Mouse (Mus musculus): ENCODE data around the gene Sptbn4. TPM values are rescaled to one million over a fixed set of nuclear protein-coding genes. Genes with fewer than 3 reads are reported as not detected.
"Not testable (repeated sequence)": the region's sequence is repeated elsewhere in the genome, so short reads cannot be mapped to it uniquely, and the experiment has no call there.

Gene Sptbn4
- 0.64 and 1.00 TPM in 2 replicates for polyA plus RNA-seq (2014; fragmentation: Nextera tagmentation; extraction: Ambion mirVana)

GRCm38 (mm10) chr7:27447419-27448286 lies at the start of gene Sptbn4, which contains the start of gene Blvrb:
TSS of gene Sptbn4 (minus strand) at chr7:27447686.
TSS of gene Blvrb (plus strand) at chr7:27447978.
- ATAC-seq (ENCODE audit: insufficient number of reproducible peaks, insufficient read depth, low FRiP score, low read depth), result peak; percentile 92
- H3K9me3 ChIP-seq (ENCODE audit: control insufficient read depth, low read depth, low read length), result no peaks in the 10 kb centered on the region
- H3K27ac ChIP-seq (ENCODE audit: low read length), result peak within 1 kb of the TSS; percentile 49
- peak within 1 kb of the TSS; percentile 57 for H3K9ac ChIP-seq (replicated peaks; ENCODE audit: low read depth, low read length)
- H3K4me3 ChIP-seq (ENCODE audit: low read depth, low read length), result peak within 1 kb of the TSS; percentile 59
- 1% methylated on average over 54 of the region's 54 CpGs for WGBS
- H3K4me2 ChIP-seq (replicated peaks; ENCODE audit: low read depth, low read length), result peak within 1 kb of the TSS; percentile 99
- no peaks in the 10 kb centered on the region for H3K36me3 ChIP-seq (ENCODE audit: control insufficient read depth, insufficient read depth, low read length)
- H3K4me1 ChIP-seq (ENCODE audit: control insufficient read depth, insufficient read depth, low read length), result peaks cover 13% of the 10 kb centered on the region; the same call in 1 of the 2 replicates
- 0 out of 2 replicates have a peak, but pooled peaks cover 5% of the 10 kb centered on the region for H3K27me3 ChIP-seq (ENCODE audit: control insufficient read depth, insufficient read depth, low read length)

- H3K4me1 ChIP-seq (ENCODE audit: control insufficient read depth, insufficient read depth, low read length); H3K9ac ChIP-seq (replicated peaks; ENCODE audit: low read depth, low read length); H3K36me3 ChIP-seq (ENCODE audit: control insufficient read depth, insufficient read depth, low read length); H3K4me2 ChIP-seq (replicated peaks; ENCODE audit: low read depth, low read length); ATAC-seq (ENCODE audit: insufficient number of reproducible peaks, insufficient read depth, low FRiP score, low read depth); H3K27ac ChIP-seq (ENCODE audit: low read length); H3K9me3 ChIP-seq (ENCODE audit: control insufficient read depth, low read depth, low read length); H3K27me3 ChIP-seq (ENCODE audit: control insufficient read depth, insufficient read depth, low read length); H3K4me3 ChIP-seq (ENCODE audit: low read depth, low read length): not testable (repeated sequence)
- 92% methylated on average over 8 of the region's 9 CpGs for WGBS
These were observed 47.3 kb upstream of the Sptbn4 start for GRCm38 (mm10) chr7:27494659-27495367.

GRCm38 (mm10) chr7:27493450-27493849 lies 46.0 kb upstream of the Sptbn4 start:
- no peak for ATAC-seq (ENCODE audit: insufficient number of reproducible peaks, insufficient read depth, low FRiP score, low read depth)
- H3K27me3 ChIP-seq (ENCODE audit: control insufficient read depth, insufficient read depth, low read length), result no peaks in the 10 kb centered on the region
- peaks cover 5% of the 10 kb centered on the region; the same call in 1 of the 2 replicates for H3K36me3 ChIP-seq (ENCODE audit: control insufficient read depth, insufficient read depth, low read length)
- no peaks in the 10 kb centered on the region for H3K9me3 ChIP-seq (ENCODE audit: control insufficient read depth, low read depth, low read length)
- 78% methylated on average over 5 of the region's 5 CpGs for WGBS
- H3K4me1 ChIP-seq (ENCODE audit: control insufficient read depth, insufficient read depth, low read length), result peaks cover 14% of the 10 kb centered on the region; the same call in 1 of the 2 replicates
- no peak overlapping the region for H3K4me3 ChIP-seq (ENCODE audit: low read depth, low read length)
- no peak overlapping the region for H3K27ac ChIP-seq (ENCODE audit: low read length)
- no peak overlapping the region for H3K9ac ChIP-seq (replicated peaks; ENCODE audit: low read depth, low read length)
- no peak overlapping the region for H3K4me2 ChIP-seq (replicated peaks; ENCODE audit: low read depth, low read length)

- no peak overlapping the region for H3K4me2 ChIP-seq (replicated peaks; ENCODE audit: low read depth, low read length)
- peaks cover 17% of the 10 kb centered on the region; the same call in 1 of the 2 replicates for H3K4me1 ChIP-seq (ENCODE audit: control insufficient read depth, insufficient read depth, low read length)
- H3K27ac ChIP-seq (ENCODE audit: low read length), result no peak overlapping the region
- no peak overlapping the region for H3K4me3 ChIP-seq (ENCODE audit: low read depth, low read length)
- no peaks in the 10 kb centered on the region for H3K27me3 ChIP-seq (ENCODE audit: control insufficient read depth, insufficient read depth, low read length)
- ATAC-seq (ENCODE audit: insufficient number of reproducible peaks, insufficient read depth, low FRiP score, low read depth), result no peak
- 60% methylated on average over 3 of the region's 3 CpGs for whole genome bisulfite sequencing
- H3K36me3 ChIP-seq (ENCODE audit: control insufficient read depth, insufficient read depth, low read length), result peaks cover 5% of the 10 kb centered on the region; the same call in 1 of the 2 replicates
- no peaks in the 10 kb centered on the region for H3K9me3 ChIP-seq (ENCODE audit: control insufficient read depth, low read depth, low read length)
- H3K9ac ChIP-seq (replicated peaks; ENCODE audit: low read depth, low read length), result no peak overlapping the region
These were observed 45.5 kb upstream of the Sptbn4 start for GRCm38 (mm10) chr7:27493022-27493421.

- WGBS, result 65% methylated on average over 7 of the region's 7 CpGs
These were observed 44.4 kb upstream of the Sptbn4 start for GRCm38 (mm10) chr7:27491856-27492255.

GRCm38 (mm10) chr7:27490543-27491329 lies 43.2 kb upstream of the Sptbn4 start:
- Histone ChIP-seq H3K27ac (ENCODE audit: low read length) (peak overlapping the region; percentile 94), H3K4me2 (replicated peaks; ENCODE audit: low read depth, low read length) (peak overlapping the region; percentile 56), H3K4me1 (ENCODE audit: control insufficient read depth, insufficient read depth, low read length) (peaks cover 18% of the 10 kb centered on the region; the same call in 1 of the 2 replicates), H3K4me3 (ENCODE audit: low read depth, low read length) (peak overlapping the region; percentile 31), H3K9ac (replicated peaks; ENCODE audit: low read depth, low read length) (no peak overlapping the region; the same call in 1 of the 2 replicates), H3K27me3 (ENCODE audit: control insufficient read depth, insufficient read depth, low read length) (no peaks in the 10 kb centered on the region), H3K36me3 (ENCODE audit: control insufficient read depth, insufficient read depth, low read length) (peaks cover 5% of the 10 kb centered on the region; the same call in 1 of the 2 replicates), H3K9me3 (ENCODE audit: control insufficient read depth, low read depth, low read length) (no peaks in the 10 kb centered on the region)
- WGBS, result under 1% methylated on average over 30 of the region's 33 CpGs
- peak; percentile 81 for ATAC-seq (ENCODE audit: insufficient number of reproducible peaks, insufficient read depth, low FRiP score, low read depth)

More at GRCm38 (mm10) chr7:27491856-27492255, 44.4 kb upstream of the Sptbn4 start:
- Histone ChIP-seq H3K9ac (replicated peaks; ENCODE audit: low read depth, low read length) (no peak overlapping the region), H3K4me1 (ENCODE audit: control insufficient read depth, insufficient read depth, low read length) (peaks cover 18% of the 10 kb centered on the region; the same call in 1 of the 2 replicates), H3K4me3 (ENCODE audit: low read depth, low read length) (no peak overlapping the region), H3K4me2 (replicated peaks; ENCODE audit: low read depth, low read length) (no peak overlapping the region), H3K27me3 (ENCODE audit: control insufficient read depth, insufficient read depth, low read length) (no peaks in the 10 kb centered on the region), H3K9me3 (ENCODE audit: control insufficient read depth, low read depth, low read length) (no peaks in the 10 kb centered on the region), H3K27ac (ENCODE audit: low read length) (peak overlapping the region; percentile 29; the same call in 1 of the 2 replicates), H3K36me3 (ENCODE audit: control insufficient read depth, insufficient read depth, low read length) (peaks cover 5% of the 10 kb centered on the region; the same call in 1 of the 2 replicates)
- ATAC-seq (ENCODE audit: insufficient number of reproducible peaks, insufficient read depth, low FRiP score, low read depth), result no peak

- no peak for ATAC-seq (ENCODE audit: insufficient number of reproducible peaks, insufficient read depth, low FRiP score, low read depth)
- peak overlapping the region; percentile 94 for H3K27ac ChIP-seq (ENCODE audit: low read length)
- H3K4me1 ChIP-seq (ENCODE audit: control insufficient read depth, insufficient read depth, low read length), result peaks cover 18% of the 10 kb centered on the region; the same call in 1 of the 2 replicates
- no peaks in the 10 kb centered on the region for H3K9me3 ChIP-seq (ENCODE audit: control insufficient read depth, low read depth, low read length)
- peaks cover 5% of the 10 kb centered on the region; the same call in 1 of the 2 replicates for H3K36me3 ChIP-seq (ENCODE audit: control insufficient read depth, insufficient read depth, low read length)
- peak overlapping the region; percentile 31 for H3K4me3 ChIP-seq (ENCODE audit: low read depth, low read length)
- H3K9ac ChIP-seq (replicated peaks; ENCODE audit: low read depth, low read length), result no peak overlapping the region; the same call in 1 of the 2 replicates
- WGBS, result 22% methylated on average over 4 of the region's 4 CpGs
- peak overlapping the region; percentile 56 for H3K4me2 ChIP-seq (replicated peaks; ENCODE audit: low read depth, low read length)
- no peaks in the 10 kb centered on the region for H3K27me3 ChIP-seq (ENCODE audit: control insufficient read depth, insufficient read depth, low read length)
These were observed 42.7 kb upstream of the Sptbn4 start for GRCm38 (mm10) chr7:27490227-27490542.
